Mouse (Mus musculus): ENCODE measurements around the gene Psg17.
"Not testable (repeated sequence)": the region's sequence is repeated elsewhere in the genome, so short reads cannot be mapped to it uniquely, and the experiment has no call there.

Gene Psg17

GRCm38 (mm10) chr7:18821507-18821906 is at the start of gene Psg17:
Psg17 (minus strand) TSS chr7:18821607.
- DNase-seq (ENCODE audit: low spot score in 2 of 2) = no peak

GRCm38 (mm10) chr7:18871031-18871430 is 49.6 kb upstream of the Psg17 start, which contains the start of gene Pglyrp1:
Pglyrp1 (plus strand) TSS chr7:18871331.
- DNase-seq (ENCODE audit: low spot score in 2 of 2) = not testable (repeated sequence)

- DNase-seq (ENCODE audit: low spot score in 2 of 2) = no peak
Measured at GRCm38 (mm10) chr7:18868491-18868890, 47.1 kb upstream of the Psg17 start.

GRCm38 (mm10) chr7:18862801-18863200 is 41.4 kb upstream of the Psg17 start:
- no peak for DNase-seq (ENCODE audit: low spot score in 2 of 2)

- no peak for DNase-seq (ENCODE audit: low spot score in 2 of 2)
Measured at GRCm38 (mm10) chr7:18858310-18858916, 37.0 kb upstream of the Psg17 start.

- no peak for DNase-seq (ENCODE audit: low spot score in 2 of 2)
Measured at GRCm38 (mm10) chr7:18848395-18848794, 27.0 kb upstream of the Psg17 start.

GRCm38 (mm10) chr7:18844811-18845210 is 23.4 kb upstream of the Psg17 start:
- DNase-seq (ENCODE audit: low spot score in 2 of 2) = no peak

- DNase-seq (ENCODE audit: low spot score in 2 of 2) = no peak
Measured at GRCm38 (mm10) chr7:18841174-18841567, 19.8 kb upstream of the Psg17 start.

- peak in 1 of 2 experiments; percentile 11 for DNase-seq (ENCODE audit: low spot score in 2 of 2)
Measured at GRCm38 (mm10) chr7:18840386-18841173, 19.2 kb upstream of the Psg17 start.

GRCm38 (mm10) chr7:18839865-18840264 is 18.5 kb upstream of the Psg17 start, which contains the start of gene Mill2:
Mill2 (plus strand) TSS chr7:18839966.
- DNase-seq (ENCODE audit: low spot score in 2 of 2) = no peak

- DNase-seq (ENCODE audit: low spot score in 2 of 2) = no peak
Measured at GRCm38 (mm10) chr7:18832298-18832697, 10.9 kb upstream of the Psg17 start.

GRCm38 (mm10) chr7:18829545-18829944 is 8.1 kb upstream of the Psg17 start:
- no peak for DNase-seq (ENCODE audit: low spot score in 2 of 2)

- no peak for DNase-seq (ENCODE audit: low spot score in 2 of 2)
Measured at GRCm38 (mm10) chr7:18828592-18828991, 7.2 kb upstream of the Psg17 start.

- DNase-seq (ENCODE audit: low spot score in 2 of 2) = no peak
Measured at GRCm38 (mm10) chr7:18827792-18828546, 6.6 kb upstream of the Psg17 start.

- no peak for DNase-seq (ENCODE audit: low spot score in 2 of 2)
Measured at GRCm38 (mm10) chr7:18818301-18818700, 3.1 kb downstream of the Psg17 start.

- no peak for DNase-seq (ENCODE audit: low spot score in 2 of 2)
Measured at GRCm38 (mm10) chr7:18803526-18803925, 17.9 kb downstream of the Psg17 start.

GRCm38 (mm10) chr7:18799129-18799528 is 22.3 kb downstream of the Psg17 start:
- DNase-seq (ENCODE audit: low spot score in 2 of 2) = no peak

- DNase-seq (ENCODE audit: low spot score in 2 of 2) = no peak
Measured at GRCm38 (mm10) chr7:18798420-18798819, 23.0 kb downstream of the Psg17 start, which contains the start of gene Psg19. Psg19 (minus strand) TSS chr7:18798520.

- DNase-seq (ENCODE audit: low spot score in 2 of 2) = not testable (repeated sequence)
Measured at GRCm38 (mm10) chr7:18790671-18791070, 30.7 kb downstream of the Psg17 start.

- DNase-seq (ENCODE audit: low spot score in 2 of 2) = not testable (repeated sequence)
Measured at GRCm38 (mm10) chr7:18781301-18781700, 40.1 kb downstream of the Psg17 start.

- no peak for DNase-seq (ENCODE audit: low spot score in 2 of 2)
Measured at GRCm38 (mm10) chr7:18779337-18779781, 42.0 kb downstream of the Psg17 start.

Measured in cerebellum, postnatal 4 days (tissue).